Mouse (Mus musculus): ENCODE results near the gene Olig3. TPM values are rescaled to one million over a fixed set of nuclear protein-coding genes. Genes with fewer than 3 reads are reported as not detected.

Gene Olig3
- polyA plus RNA-seq (2015; fragmentation: Nextera tagmentation; extraction: Ambion mirVana), result not detected in 2 replicates

GRCm38 (mm10) chr10:19356071-19356583 is at the start of gene Olig3:
Olig3 (plus strand) TSS chr10:19356533.
- Histone ChIP-seq H3K9ac (no peak within 1 kb of the TSS), H3K4me3 (peak within 1 kb of the TSS; percentile 21; the same call in 1 of the 2 replicates), H3K27me3 (peaks cover 98% of the 10 kb centered on the region), H3K36me3 (no peaks in the 10 kb centered on the region), H3K4me1 (peaks cover 16% of the 10 kb centered on the region), H3K4me2 (replicated peaks) (peak within 1 kb of the TSS; percentile 44), H3K9me3 (no peaks in the 10 kb centered on the region), H3K27ac (no peak within 1 kb of the TSS)
- WGBS, result under 1% methylated on average over 9 of the region's 9 CpGs
- no peak for ATAC-seq (ENCODE audit: low FRiP score, low read depth)

GRCm38 (mm10) chr10:19309681-19310395 is 46.5 kb upstream of the Olig3 start:
- Histone ChIP-seq H3K36me3 (no peaks in the 10 kb centered on the region), H3K27ac (no peak overlapping the region), H3K9ac (no peak overlapping the region), H3K4me3 (no peak overlapping the region), H3K27me3 (no peaks in the 10 kb centered on the region), H3K4me1 (0 out of 2 replicates have a peak, but pooled peaks cover 4% of the 10 kb centered on the region), H3K4me2 (replicated peaks) (no peak overlapping the region), H3K9me3 (no peaks in the 10 kb centered on the region)
- 33% methylated on average over 5 of the region's 5 CpGs for WGBS
- ATAC-seq (ENCODE audit: low FRiP score, low read depth), result no peak

- no peak overlapping the region for H3K4me2 ChIP-seq (replicated peaks)
- no peak overlapping the region for H3K4me3 ChIP-seq
- no peak for ATAC-seq (ENCODE audit: low FRiP score, low read depth)
- no peaks in the 10 kb centered on the region for H3K9me3 ChIP-seq
- H3K27me3 ChIP-seq, result no peaks in the 10 kb centered on the region
- H3K27ac ChIP-seq, result no peak overlapping the region
- 0 out of 2 replicates have a peak, but pooled peaks cover 4% of the 10 kb centered on the region for H3K4me1 ChIP-seq
- no peak overlapping the region for H3K9ac ChIP-seq
- WGBS, result 31% methylated on average over 5 of the region's 5 CpGs
- no peaks in the 10 kb centered on the region for H3K36me3 ChIP-seq
These were observed 45.9 kb upstream of the Olig3 start for GRCm38 (mm10) chr10:19310471-19310870.

- no peak for ATAC-seq (ENCODE audit: low FRiP score, low read depth)
- WGBS, result 86% methylated on average over 19 of the region's 19 CpGs
These were observed 38.1 kb upstream of the Olig3 start for GRCm38 (mm10) chr10:19317962-19318812.

GRCm38 (mm10) chr10:19321781-19322180 is 34.6 kb upstream of the Olig3 start:
- Histone ChIP-seq H3K9me3 (no peaks in the 10 kb centered on the region), H3K4me3 (no peak overlapping the region), H3K27me3 (no peaks in the 10 kb centered on the region), H3K9ac (no peak overlapping the region), H3K36me3 (no peaks in the 10 kb centered on the region), H3K4me2 (replicated peaks) (no peak overlapping the region), H3K4me1 (no peaks in the 10 kb centered on the region), H3K27ac (no peak overlapping the region)
- 71% methylated on average over 2 of the region's 2 CpGs for WGBS
- ATAC-seq (ENCODE audit: low FRiP score, low read depth), result no peak

More at GRCm38 (mm10) chr10:19317962-19318812, 38.1 kb upstream of the Olig3 start:
- Histone ChIP-seq H3K9ac (no peak overlapping the region), H3K4me2 (replicated peaks) (no peak overlapping the region), H3K36me3 (no peaks in the 10 kb centered on the region), H3K4me1 (no peaks in the 10 kb centered on the region), H3K4me3 (no peak overlapping the region), H3K27ac (no peak overlapping the region), H3K9me3 (no peaks in the 10 kb centered on the region), H3K27me3 (no peaks in the 10 kb centered on the region)

- Histone ChIP-seq H3K9me3 (no peaks in the 10 kb centered on the region), H3K9ac (no peak overlapping the region), H3K27ac (no peak overlapping the region), H3K4me3 (no peak overlapping the region), H3K36me3 (no peaks in the 10 kb centered on the region), H3K4me2 (replicated peaks) (no peak overlapping the region), H3K27me3 (no peaks in the 10 kb centered on the region), H3K4me1 (no peaks in the 10 kb centered on the region)
- WGBS, result 42% methylated on average over 3 of the region's 3 CpGs
- ATAC-seq (ENCODE audit: low FRiP score, low read depth), result no peak
These were observed 27.0 kb upstream of the Olig3 start for GRCm38 (mm10) chr10:19329191-19329777.

GRCm38 (mm10) chr10:19333425-19333824 is 22.9 kb upstream of the Olig3 start:
- no peaks in the 10 kb centered on the region for H3K4me1 ChIP-seq
- 68% methylated on average over 1 of the region's 1 CpGs for WGBS
- no peak for ATAC-seq (ENCODE audit: low FRiP score, low read depth)
- H3K4me2 ChIP-seq (replicated peaks), result no peak overlapping the region
- no peak overlapping the region for H3K9ac ChIP-seq
- no peak overlapping the region for H3K4me3 ChIP-seq
- no peaks in the 10 kb centered on the region for H3K27me3 ChIP-seq
- no peaks in the 10 kb centered on the region for H3K9me3 ChIP-seq
- H3K36me3 ChIP-seq, result no peaks in the 10 kb centered on the region
- no peak overlapping the region for H3K27ac ChIP-seq

GRCm38 (mm10) chr10:19338695-19339630 is 17.4 kb upstream of the Olig3 start:
- H3K9ac ChIP-seq, result no peak overlapping the region
- H3K4me3 ChIP-seq, result no peak overlapping the region
- H3K27ac ChIP-seq, result no peak overlapping the region
- H3K4me2 ChIP-seq (replicated peaks), result peak overlapping the region; percentile 23; the same call in 1 of the 2 replicates
- no peaks in the 10 kb centered on the region for H3K9me3 ChIP-seq
- WGBS, result 10% methylated on average over 18 of the region's 18 CpGs
- H3K4me1 ChIP-seq, result peaks cover 3% of the 10 kb centered on the region; the same call in 1 of the 2 replicates
- no peak for ATAC-seq (ENCODE audit: low FRiP score, low read depth)
- H3K27me3 ChIP-seq, result peaks cover 27% of the 10 kb centered on the region
- H3K36me3 ChIP-seq, result no peaks in the 10 kb centered on the region

- Histone ChIP-seq H3K4me3 (no peak overlapping the region), H3K4me1 (no peaks in the 10 kb centered on the region), H3K9ac (no peak overlapping the region), H3K27ac (no peak overlapping the region), H3K9me3 (no peaks in the 10 kb centered on the region), H3K27me3 (peaks cover 37% of the 10 kb centered on the region), H3K36me3 (no peaks in the 10 kb centered on the region), H3K4me2 (replicated peaks) (no peak overlapping the region)
- WGBS, result 83% methylated on average over 6 of the region's 6 CpGs
- ATAC-seq (ENCODE audit: low FRiP score, low read depth), result no peak
These were observed 12.3 kb upstream of the Olig3 start for GRCm38 (mm10) chr10:19344039-19344438.

- no peak overlapping the region for H3K27ac ChIP-seq
- no peaks in the 10 kb centered on the region for H3K36me3 ChIP-seq
- no peak overlapping the region for H3K9ac ChIP-seq
- H3K4me3 ChIP-seq, result no peak overlapping the region
- H3K9me3 ChIP-seq, result no peaks in the 10 kb centered on the region
- H3K4me1 ChIP-seq, result peaks cover 6% of the 10 kb centered on the region
- 40% methylated on average over 3 of the region's 3 CpGs for WGBS
- H3K27me3 ChIP-seq, result peaks cover 55% of the 10 kb centered on the region
- H3K4me2 ChIP-seq (replicated peaks), result no peak overlapping the region
- no peak for ATAC-seq (ENCODE audit: low FRiP score, low read depth)
These were observed 7.0 kb upstream of the Olig3 start for GRCm38 (mm10) chr10:19349326-19349725.

Data from limb, embryonic 13.5 days (tissue).